Mouse (Mus musculus) bone marrow macrophage, adult 2 months (primary cell): Measurements from ENCODE around the gene Npat.

ENCODE experiments used
- CTCF ChIP-seq: IDR thresholded peaks from 2 replicates; pipeline ENCODE4 v1.5.1; 2012; ENCODE audit warnings: low read depth, mild to moderate bottlenecking, low read length, moderate library complexity
- POLR2A ChIP-seq: IDR thresholded peaks from 2 replicates; pipeline ENCODE4 v1.6.1; 2012; ENCODE audit warnings: mild to moderate bottlenecking, low read depth, low read length, borderline replicate concordance

GRCm38 (mm10) chr9:53607816-53608215 lies 71.0 kb downstream of the Npat start:
- TF ChIP-seq CTCF, result no peak
- no peak for TF ChIP-seq POLR2A
